Mouse (Mus musculus): ENCODE measurements at regions not wholly inside any gene's neighbourhood (a gene's known extent, or its start where the extent isn't known, plus 50 kb on each side); places are given as distances from the start of the nearest gene placed in this dataset.

DNA sequence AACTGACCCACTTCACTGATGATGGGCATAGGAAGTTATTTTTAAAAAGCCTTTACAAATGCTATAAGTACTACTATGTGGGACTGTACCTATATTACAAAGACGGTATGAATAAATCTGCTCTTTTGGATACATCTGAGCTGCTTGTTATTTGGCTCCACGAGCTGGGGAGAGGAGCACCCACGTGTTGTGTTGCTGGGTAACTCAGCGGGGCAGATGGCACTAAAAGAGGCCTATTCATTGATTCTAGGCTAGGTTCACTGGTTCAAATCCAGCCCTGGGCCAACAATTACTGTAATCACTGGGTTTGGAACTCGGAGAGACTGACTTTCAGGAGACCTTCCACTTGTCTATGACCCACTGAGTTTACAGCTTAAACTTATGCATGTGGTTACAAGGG is 176.0 kb upstream of the Cadm1 start:
- DNase-seq = no peak

DNA sequence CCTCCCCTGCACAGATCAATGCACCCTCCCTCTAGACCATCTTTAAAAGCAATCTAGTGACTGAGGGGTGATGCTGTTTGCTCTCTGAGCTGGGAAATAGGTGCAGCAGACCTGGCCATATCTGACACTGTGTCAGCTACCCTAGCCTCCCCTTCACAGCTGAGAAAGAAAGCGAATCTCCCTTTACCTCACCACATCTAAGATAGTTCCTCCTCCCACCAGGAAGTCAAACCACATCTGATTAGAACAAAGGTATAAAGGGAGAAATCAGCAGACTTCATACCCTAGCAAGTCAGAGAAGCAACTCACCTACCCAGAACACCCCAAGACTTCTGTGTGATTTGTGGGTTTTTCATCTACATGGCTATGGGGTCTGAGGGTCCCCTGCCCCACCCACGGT is 175.6 kb upstream of the Cadm1 start:
- DNase-seq = no peak

GRCm38 (mm10) chr9:47354866-47355265 is 175.1 kb upstream of the Cadm1 start:
- no peak for DNase-seq

DNA sequence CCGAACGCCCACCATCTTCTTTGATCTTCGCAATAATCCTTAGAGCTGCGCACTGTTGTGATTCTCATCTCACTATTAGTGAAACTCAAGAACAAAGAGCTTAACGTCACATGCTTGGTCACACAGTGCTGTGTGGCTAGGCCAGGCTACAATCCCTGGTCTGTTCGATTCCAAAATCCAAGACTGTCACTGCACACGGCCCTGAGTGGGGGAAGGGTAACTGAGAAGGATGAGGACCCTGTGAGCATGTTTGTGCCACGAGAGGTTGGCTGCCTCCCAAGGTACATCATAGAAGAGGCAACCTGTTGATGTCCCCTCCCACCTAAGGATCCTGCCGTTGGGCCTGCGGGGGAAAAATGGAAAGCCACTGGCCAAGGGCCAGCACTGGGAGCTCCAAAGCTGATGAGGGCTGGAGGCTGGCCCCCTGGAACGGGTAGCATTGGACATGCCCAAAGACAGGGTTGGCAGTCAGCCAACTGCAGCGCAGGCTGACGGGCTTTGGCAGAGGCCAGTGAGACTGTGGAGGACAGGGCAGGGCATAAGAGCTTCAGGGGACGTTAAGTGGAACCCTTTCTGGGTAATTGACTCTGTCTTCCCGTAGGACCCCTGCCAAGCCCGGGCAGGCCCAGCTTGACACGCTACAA is 172.1 kb upstream of the Cadm1 start:
- no peak for DNase-seq

- no peak for DNase-seq
These were observed 171.6 kb upstream of the Cadm1 start for GRCm38 (mm10) chr9:47358400-47358767.

DNA sequence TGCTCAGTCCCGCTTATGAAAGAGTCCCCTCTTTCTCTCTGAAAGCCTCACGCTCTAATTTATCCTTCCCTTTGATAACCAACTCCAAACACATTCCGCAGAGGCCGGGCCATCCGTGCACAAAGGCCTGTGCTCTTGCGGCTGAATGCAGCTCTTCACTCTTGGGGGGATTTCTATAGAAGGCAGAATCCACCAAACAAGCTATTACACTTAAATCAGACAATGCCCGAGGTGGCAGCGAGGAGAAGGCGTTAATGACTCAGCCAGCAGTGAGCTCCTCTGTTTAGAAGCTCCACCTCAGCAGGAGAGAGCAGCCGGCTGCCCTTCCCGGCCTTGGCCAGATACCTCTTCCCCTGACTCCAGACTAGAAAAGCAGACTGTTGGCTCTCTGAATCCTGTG is 166.9 kb upstream of the Cadm1 start:
- no peak for DNase-seq

DNA sequence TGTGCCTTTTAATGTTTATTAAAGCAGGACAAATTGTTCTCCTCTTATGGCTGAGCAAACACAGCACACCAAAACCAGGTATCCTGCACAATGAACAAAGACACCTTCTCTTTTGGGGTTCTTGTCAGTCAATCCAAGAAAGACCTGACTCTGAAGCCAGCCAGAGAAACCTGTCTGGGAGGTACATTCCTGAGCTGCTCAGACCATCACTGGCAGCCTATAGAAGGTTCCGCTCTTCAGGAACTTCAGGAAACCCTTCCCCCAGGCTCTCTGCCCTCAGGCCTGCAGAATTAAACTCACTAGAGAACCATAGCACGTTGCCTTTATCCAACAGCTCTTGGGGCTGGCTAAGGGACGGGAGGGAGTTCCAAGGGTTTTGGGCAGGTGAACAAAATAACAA is 165.2 kb upstream of the Cadm1 start:
- no peak for DNase-seq

GRCm38 (mm10) chr9:47367266-47367957 is 162.6 kb upstream of the Cadm1 start:
- no peak for DNase-seq

GRCm38 (mm10) chr9:47368015-47368901 is 161.7 kb upstream of the Cadm1 start:
- DNase-seq = no peak

DNA sequence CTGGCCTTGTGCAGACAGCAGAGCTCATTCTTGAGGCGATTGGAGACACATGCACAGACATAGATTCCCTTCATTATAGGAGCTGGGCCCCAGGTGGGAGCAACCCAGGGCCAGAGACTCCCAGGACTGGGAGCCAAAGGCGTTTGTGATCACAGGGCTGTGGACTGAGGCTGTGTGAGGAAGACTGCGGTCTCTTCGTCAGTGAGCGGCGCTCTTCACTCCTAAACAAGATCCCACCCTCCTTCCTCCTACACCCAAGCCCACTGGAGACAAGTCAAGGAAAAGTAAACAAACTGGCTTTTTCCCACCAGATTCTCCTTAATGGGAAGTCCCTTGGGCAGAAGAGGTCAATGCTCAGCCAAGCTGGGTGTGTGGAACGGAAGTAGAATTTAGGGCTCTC is 157.7 kb upstream of the Cadm1 start:
- DNase-seq = no peak

DNA sequence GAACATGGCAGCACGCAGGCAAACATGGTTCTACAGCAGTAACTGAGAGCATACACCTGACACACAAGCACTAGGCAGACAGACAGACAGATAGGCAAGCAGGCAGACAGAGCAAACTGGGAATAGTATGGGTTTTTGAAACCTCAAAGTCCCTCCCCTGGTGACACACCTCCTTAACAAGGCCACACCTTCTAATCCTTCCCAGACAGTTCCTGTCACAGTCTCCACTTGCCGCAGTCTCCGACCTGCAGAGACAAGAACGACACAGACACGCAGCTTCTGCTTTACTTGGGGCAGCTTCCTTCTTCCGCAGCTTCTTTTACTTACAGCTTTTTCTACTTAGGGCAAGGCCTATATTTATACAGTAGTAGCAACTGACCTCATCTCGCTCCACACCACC is 155.9 kb upstream of the Cadm1 start:
- no peak for DNase-seq

DNA sequence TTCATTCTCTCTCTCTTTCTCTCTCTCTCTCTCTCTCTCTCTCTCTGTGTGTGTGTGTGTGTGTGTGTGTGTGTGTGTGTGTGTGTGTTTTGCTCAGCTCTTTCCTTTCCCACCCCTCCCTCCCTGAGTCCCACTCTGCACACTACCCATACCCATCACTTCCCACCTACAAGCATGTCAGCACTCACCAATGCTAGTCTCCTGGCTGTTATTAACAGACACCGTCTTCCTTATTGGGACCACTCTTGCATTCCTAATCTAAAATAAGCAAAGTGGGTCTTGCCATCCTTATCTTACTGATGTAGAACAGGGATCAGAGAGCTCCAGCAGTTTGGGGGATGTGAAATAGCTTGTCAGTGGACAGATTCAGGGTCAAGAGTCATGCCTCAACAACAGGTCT is 153.3 kb upstream of the Cadm1 start:
- no peak for DNase-seq

DNA sequence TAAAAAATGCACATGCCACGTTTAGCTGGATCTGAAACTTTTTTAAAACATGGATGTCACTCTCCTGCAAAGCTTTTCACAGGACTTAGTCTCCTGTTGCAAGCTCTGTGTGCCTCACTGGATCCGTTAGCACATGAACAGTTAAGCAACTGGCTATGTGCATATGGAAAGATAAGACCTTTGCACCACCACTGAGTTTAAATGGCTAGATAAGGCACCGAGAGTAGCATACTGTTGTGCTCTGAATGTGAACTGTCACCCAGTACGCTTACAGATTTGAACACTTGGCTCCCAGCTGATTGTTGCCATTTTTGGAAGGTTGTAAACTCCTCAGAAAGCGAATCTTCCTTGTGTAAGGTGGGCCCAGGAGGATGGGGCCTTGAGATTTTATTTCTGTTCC is 151.4 kb upstream of the Cadm1 start:
- no peak for DNase-seq

- DNase-seq = no peak
These were observed 149.6 kb upstream of the Cadm1 start for GRCm38 (mm10) chr9:47380361-47380760.

GRCm38 (mm10) chr9:47384185-47384854 is 145.7 kb upstream of the Cadm1 start:
- no peak for DNase-seq

GRCm38 (mm10) chr9:47386646-47387045 is 143.3 kb upstream of the Cadm1 start:
- DNase-seq = no peak

DNA sequence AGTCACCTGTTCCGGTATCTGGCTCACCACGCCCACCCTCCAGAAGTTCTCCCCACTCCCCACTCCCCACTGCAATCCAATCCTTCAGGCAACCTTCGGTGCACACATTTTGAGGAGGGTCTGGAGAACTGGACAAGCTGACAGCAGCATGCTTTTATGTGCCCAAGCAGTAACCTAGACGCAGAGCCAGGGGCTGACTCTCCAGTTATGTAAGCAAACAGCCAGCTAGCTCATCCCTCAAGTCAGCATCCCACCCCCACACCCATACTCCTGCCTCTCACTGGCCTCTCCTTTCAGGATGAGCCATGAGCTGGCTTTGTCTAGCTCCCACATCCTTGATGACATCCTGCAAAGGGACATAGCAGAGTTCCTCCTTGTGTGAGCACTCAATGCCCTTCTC is 142.8 kb upstream of the Cadm1 start:
- no peak for DNase-seq

DNA sequence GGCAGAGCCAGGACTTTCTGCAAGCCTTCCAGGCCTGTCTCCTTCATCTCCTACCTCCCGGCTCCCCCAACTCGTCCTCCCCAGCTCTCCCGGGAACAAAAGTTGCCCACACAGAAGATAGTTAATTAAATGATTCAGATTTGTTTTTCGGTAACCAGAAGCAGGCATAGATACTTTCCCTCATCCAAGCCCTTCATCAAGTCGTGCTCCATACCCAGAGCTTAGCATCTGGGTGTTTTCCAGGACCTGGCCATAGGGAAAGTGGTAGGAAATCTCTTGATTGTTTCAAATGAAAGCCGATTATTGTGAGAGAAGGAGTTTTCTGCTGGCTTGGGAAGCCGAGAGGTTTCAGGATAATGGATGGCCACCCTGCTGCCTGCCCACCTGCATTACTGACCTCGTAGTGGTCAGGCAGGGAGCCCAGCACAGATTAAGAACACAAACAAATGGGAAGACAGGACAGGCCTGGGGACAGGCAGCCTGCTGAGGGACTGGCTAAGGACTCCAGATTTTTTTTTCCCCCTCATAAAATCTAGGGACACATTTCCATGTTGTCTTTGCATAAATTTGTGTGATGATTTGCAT is 142.2 kb upstream of the Cadm1 start:
- no peak for DNase-seq

DNA sequence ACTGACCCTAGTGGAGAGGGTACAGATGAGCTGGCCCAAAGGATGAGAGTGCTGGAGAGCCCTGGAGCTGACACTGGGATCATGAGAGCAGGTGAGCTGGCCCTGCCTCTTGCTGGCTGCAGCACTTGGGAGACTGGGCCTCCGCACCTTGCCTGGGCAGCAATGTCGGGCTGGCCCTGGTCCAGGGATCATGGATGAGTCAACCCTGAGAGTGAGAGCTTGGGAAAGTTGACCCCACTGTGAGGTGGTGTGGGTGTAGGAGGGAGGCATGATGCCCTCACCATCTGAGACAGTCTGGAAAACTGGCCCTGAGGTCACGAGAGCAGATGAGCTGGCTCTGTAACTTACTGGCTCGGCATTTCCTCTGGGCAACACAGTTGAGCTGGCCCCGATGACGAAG is 140.1 kb upstream of the Cadm1 start:
- DNase-seq = no peak

GRCm38 (mm10) chr9:47391669-47392068 is 138.3 kb upstream of the Cadm1 start:
- no peak for DNase-seq

DNA sequence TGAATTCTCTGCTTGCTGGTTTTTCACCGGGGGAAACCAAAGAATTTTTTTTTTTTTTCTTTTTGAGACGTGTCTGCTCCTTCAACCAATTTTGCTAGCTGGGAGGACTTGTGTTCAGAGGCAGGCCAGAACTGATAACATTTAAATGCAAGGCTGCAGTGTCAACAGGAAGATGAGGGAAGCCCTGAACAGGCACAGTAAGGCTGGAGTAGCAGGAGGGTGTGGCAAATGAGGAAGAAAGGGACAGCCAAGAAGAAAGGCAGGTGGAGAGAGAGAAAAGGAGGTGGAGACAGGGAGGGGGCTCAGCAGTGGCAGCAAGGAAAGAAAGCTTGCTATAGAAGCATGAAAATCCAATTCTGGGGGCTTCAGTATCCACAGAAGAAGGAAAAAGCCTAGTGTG is 130.4 kb upstream of the Cadm1 start:
- DNase-seq = no peak

- DNase-seq = no peak
These were observed 129.7 kb upstream of the Cadm1 start for GRCm38 (mm10) chr9:47400117-47400823.

Measured in kidney, adult 11 months (tissue).